Mouse (Mus musculus) limb, embryonic 12.5 days (tissue): ENCODE data around the gene Armcx6. TPM values are rescaled to one million over a fixed set of nuclear protein-coding genes. Genes with fewer than 3 reads are reported as not detected.
A peak's percentile ranks its signal among the peaks of the same experiment; 100 is the strongest.
"Not testable (repeated sequence)": the region's sequence is repeated elsewhere in the genome, so short reads cannot be mapped to it uniquely, and the experiment has no call there.

ENCODE experiments used
- ATAC-seq: fragments of 200-750 bp; cut with Nextera tagmentation; 2 replicates; pipeline ENCODE4 v1.8.0; 2017; ENCODE audit warnings: low read depth, moderate TSS enrichment; ENCODE audit not compliant: insufficient number of reproducible peaks, insufficient read depth, low FRiP score, low TSS enrichment
- H3K27ac ChIP-seq: fragments of 300-500 bp; sonication (generic); 2 replicates; pipeline ENCODE4 v1.5.1; 2016; ENCODE audit warnings: mild to moderate bottlenecking, moderate library complexity
- H3K27me3 ChIP-seq: fragments of 300-500 bp; sonication (generic); 2 replicates; pipeline ENCODE4 v1.6.1; 2016; ENCODE audit warnings: mild to moderate bottlenecking, moderate library complexity
- H3K36me3 ChIP-seq: fragments of 300-500 bp; sonication (generic); 2 replicates; pipeline ENCODE4 v1.6.1; 2016; ENCODE audit warnings: mild to moderate bottlenecking, moderate library complexity
- H3K4me1 ChIP-seq: fragments of 300-500 bp; sonication (generic); replicated peaks from 2 replicates; pipeline ENCODE4 v1.6.1; 2016
- H3K4me2 ChIP-seq: fragments of 300-500 bp; sonication (generic); 2 replicates; pipeline ENCODE4 v1.6.1; 2016; ENCODE audit warnings: mild to moderate bottlenecking, moderate library complexity
- H3K4me3 ChIP-seq: fragments of 300-500 bp; sonication (generic); replicated peaks from 2 replicates; pipeline ENCODE4 v1.5.1; 2016; ENCODE audit warnings: mild to moderate bottlenecking
- H3K9ac ChIP-seq: fragments of 300-500 bp; sonication (generic); replicated peaks from 2 replicates; pipeline ENCODE4 v1.6.1; 2016; ENCODE audit warnings: mild to moderate bottlenecking, moderate library complexity
- H3K9me3 ChIP-seq: fragments of 300-500 bp; sonication (generic); 2 replicates; pipeline ENCODE4 v1.6.1; 2016; ENCODE audit warnings: mild to moderate bottlenecking, moderate library complexity
- WGBS: fragments of 180-500 bp; shearing (Covaris S2); methylation state at CpG from one replicate; pipeline ENCODE4 v1.1.7; 2016; 5-methylcytosine and 5-hydroxymethylcytosine counted together
- polyA plus RNA-seq: library from polyadenylated mRNA; unstranded; fragments of >200 nt; fragmentation: Nextera tagmentation; extraction: Ambion mirVana; gene quantifications from 2 replicates; pipeline ENCODE4 v1.2.1, GENCODE M21; 2016

Armcx6 gene
- 31.0 and 35.9 TPM in 2 replicates for polyA plus RNA-seq

DNA sequence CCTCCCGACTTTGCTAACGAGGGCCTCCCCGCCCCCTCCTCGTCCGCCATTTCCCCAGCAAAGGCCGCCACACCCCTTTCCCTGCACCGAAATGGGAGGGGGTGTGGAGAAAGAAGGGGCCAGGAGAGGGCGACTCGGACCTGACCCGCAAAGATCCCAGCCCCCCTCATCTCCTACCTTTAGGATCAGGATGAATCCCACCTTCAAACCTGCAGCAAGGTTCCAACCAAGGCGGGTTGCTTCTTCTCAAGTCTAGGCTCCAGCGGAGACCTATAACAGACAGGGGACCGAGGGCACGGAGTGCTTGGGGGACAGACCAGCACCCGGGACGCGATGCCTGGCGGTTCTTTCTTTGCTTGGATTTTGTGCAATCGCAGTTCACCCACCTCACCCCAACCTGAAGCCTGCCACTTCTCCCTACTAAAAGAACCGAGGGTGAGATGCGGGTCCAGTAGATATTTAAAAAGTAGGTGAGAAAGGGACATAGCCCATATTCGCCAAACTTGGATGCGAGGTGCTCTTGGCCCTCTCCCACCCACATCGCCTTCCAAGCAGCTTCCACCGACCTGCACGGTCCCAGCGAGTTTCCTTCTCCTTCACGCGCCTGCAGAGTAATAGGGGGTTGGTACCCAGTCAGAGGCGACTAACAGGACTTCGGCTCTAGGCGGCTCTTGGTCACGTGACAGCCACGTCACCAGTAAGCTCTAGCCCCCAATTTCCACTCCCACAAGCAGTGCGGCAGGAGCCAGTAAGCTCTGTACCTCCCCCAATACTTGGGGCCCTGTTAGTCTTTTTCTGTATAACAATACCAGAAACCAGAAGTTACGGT is at the start of gene Armcx6:
Gene Armcx6, minus strand, starts transcription at position 654 of the 829 bp plus-strand sequence.
- no peaks in the 10 kb centered on the region for H3K9me3 ChIP-seq
- H3K27ac ChIP-seq, result peak within 1 kb of the TSS; percentile 91
- H3K4me2 ChIP-seq, result peak within 1 kb of the TSS; percentile 56
- peak within 1 kb of the TSS; percentile 60 for H3K9ac ChIP-seq
- peaks cover 48% of the 10 kb centered on the region for H3K27me3 ChIP-seq
- peak; percentile 92 for ATAC-seq
- no peaks in the 10 kb centered on the region for H3K36me3 ChIP-seq
- peak within 1 kb of the TSS; percentile 51 for H3K4me3 ChIP-seq
- WGBS, result 15% methylated on average over 36 of the region's 36 CpGs
- 0 out of 2 replicates have a peak, but pooled peaks cover 8% of the 10 kb centered on the region for H3K4me1 ChIP-seq

DNA sequence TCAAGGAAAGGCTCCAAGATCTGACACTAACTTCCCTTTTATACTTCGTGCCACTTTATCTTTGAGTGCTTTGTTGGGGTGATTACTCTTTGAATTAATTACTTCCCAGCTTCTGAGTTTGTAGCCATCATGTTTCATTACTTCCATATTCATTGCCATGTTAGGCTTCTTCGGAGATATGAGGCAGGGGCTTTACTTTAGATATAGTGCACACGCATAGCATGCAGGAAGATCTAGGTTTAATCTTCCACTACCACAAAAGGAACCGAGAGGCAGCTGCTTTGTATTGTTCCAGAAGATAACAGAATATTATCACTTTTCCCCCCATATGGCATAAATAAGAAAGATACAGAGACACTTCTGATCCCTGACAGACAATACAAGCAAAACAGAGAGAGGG is 36.5 kb upstream of the Armcx6 start:
- no peak for ATAC-seq
- H3K36me3 ChIP-seq, result no peaks in the 10 kb centered on the region
- H3K4me2 ChIP-seq, result no peak overlapping the region
- no peak overlapping the region for H3K27ac ChIP-seq
- H3K4me3 ChIP-seq, result no peak overlapping the region
- peaks cover 14% of the 10 kb centered on the region for H3K27me3 ChIP-seq
- no peaks in the 10 kb centered on the region for H3K4me1 ChIP-seq
- no peaks in the 10 kb centered on the region for H3K9me3 ChIP-seq
- WGBS, result 76% methylated on average over 4 of the region's 4 CpGs
- H3K9ac ChIP-seq, result no peak overlapping the region

DNA sequence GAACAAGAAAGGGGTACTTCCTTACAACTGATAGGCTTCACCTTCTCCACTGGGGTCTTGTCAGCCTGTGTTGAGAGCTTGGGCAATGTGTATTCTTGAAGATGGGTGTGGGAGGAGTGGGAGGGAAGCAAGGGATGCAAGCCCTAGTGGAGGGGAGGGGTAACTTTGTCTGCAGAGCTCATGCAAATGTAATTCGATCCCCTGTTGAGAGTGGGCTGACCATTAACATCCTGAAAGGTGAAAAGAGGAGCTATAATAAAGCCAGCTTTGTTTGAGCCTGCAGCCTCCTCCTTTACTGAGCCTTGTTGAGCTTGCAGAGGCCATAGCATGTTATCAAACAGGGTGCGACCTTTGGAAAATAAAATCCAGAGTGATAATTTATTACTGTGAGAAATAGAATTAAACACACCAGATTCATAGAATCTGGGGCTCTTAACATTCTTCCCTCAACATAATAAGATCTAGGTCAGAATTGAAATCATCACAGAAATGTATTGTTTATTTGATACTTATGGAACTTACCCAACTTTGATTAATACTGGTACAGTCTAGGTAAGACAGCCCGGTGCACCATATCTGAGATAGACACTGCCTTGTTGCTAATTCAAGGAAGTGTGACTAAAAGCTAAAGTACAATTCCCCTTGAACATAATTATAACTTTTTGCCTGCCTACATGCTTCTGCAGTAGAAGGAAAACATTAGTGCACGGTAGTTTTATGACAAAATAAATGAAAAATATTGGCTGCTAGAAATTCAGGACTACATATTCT is 12.4 kb upstream of the Armcx6 start:
- H3K27me3 ChIP-seq, H3K4me2 ChIP-seq, H3K4me3 ChIP-seq, H3K9ac ChIP-seq, H3K9me3 ChIP-seq, H3K27ac ChIP-seq, ATAC-seq, H3K36me3 ChIP-seq, H3K4me1 ChIP-seq: not testable (repeated sequence)
- WGBS, result 46% methylated on average over 3 of the region's 4 CpGs

DNA sequence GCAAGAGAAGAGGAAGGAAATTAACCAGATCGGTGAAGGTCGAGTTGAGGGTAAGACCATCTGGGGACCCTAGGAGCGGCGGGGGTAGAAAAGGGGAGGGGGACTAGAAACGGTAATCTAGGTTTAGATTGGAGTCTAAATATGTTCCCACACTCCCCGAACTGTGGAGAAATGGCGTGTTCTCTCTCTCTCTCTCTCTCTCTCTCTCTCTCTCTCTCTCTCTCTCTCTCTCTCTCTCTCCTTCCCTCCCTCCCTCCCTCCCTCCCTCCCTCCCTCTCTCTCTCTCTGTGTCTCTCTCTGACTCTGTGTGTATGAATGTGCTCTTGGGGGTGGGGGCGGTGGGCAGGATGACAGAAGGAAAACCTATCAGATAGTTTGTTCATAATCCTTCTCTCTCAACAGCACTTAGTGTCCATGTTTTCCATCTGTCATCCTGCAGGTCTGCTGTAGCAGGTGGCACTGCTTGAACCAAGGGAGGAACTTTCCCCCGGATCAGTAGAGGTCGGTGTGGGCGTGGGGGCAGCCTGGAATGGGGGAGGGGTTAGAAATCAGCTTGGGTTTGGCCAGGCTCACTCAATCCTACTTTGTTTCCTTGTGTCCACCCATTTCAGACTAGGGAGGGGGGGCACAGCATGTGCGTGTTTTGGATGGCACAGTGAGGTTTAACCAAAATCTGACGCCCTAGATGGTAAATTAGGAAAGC is 6.2 kb upstream of the Armcx6 start:
- peaks cover 20% of the 10 kb centered on the region for H3K27me3 ChIP-seq
- no peaks in the 10 kb centered on the region for H3K36me3 ChIP-seq
- no peaks in the 10 kb centered on the region for H3K9me3 ChIP-seq
- no peak overlapping the region for H3K27ac ChIP-seq
- WGBS, result 24% methylated on average over 13 of the region's 13 CpGs
- peak overlapping the region; percentile 54 for H3K4me3 ChIP-seq
- H3K9ac ChIP-seq, result peak overlapping the region; percentile 69
- peak; percentile 42; the same call in 1 of the 2 replicates for ATAC-seq
- H3K4me1 ChIP-seq, result peaks cover 10% of the 10 kb centered on the region
- peak overlapping the region; percentile 54 for H3K4me2 ChIP-seq

- no peaks in the 10 kb centered on the region for H3K9me3 ChIP-seq
- peak within 1 kb of the TSS; percentile 57 for H3K27ac ChIP-seq
- H3K27me3 ChIP-seq, result peaks cover 23% of the 10 kb centered on the region
- H3K4me1 ChIP-seq, result peaks cover 15% of the 10 kb centered on the region
- peak within 1 kb of the TSS; percentile 54 for H3K4me2 ChIP-seq
- 20% methylated on average over 46 of the region's 46 CpGs for WGBS
- H3K4me3 ChIP-seq, result peak within 1 kb of the TSS; percentile 54
- ATAC-seq, result peak; percentile 81
- H3K36me3 ChIP-seq, result no peaks in the 10 kb centered on the region
- peak within 1 kb of the TSS; percentile 69 for H3K9ac ChIP-seq
Measured at GRCm38 (mm10) chrX:134756434-134757292, 5.4 kb upstream of the Armcx6 start, which contains the start of gene Armcx3. Armcx3 (plus strand) TSS chrX:134756595.

GRCm38 (mm10) chrX:134752584-134752983 is 1.4 kb upstream of the Armcx6 start:
- H3K9ac ChIP-seq, result no peak overlapping the region
- no peak overlapping the region for H3K4me3 ChIP-seq
- H3K36me3 ChIP-seq, result no peaks in the 10 kb centered on the region
- peaks cover 40% of the 10 kb centered on the region for H3K27me3 ChIP-seq
- no peaks in the 10 kb centered on the region for H3K9me3 ChIP-seq
- no peak overlapping the region for H3K27ac ChIP-seq
- peaks cover 9% of the 10 kb centered on the region; the same call in 1 of the 2 replicates for H3K4me1 ChIP-seq
- 26% methylated on average over 4 of the region's 4 CpGs for WGBS
- H3K4me2 ChIP-seq, result no peak overlapping the region
- no peak for ATAC-seq

- H3K36me3 ChIP-seq, result no peaks in the 10 kb centered on the region
- no peak overlapping the region for H3K27ac ChIP-seq
- no peak overlapping the region for H3K4me2 ChIP-seq
- H3K27me3 ChIP-seq, result peaks cover 39% of the 10 kb centered on the region
- no peak for ATAC-seq
- H3K4me3 ChIP-seq, result no peak overlapping the region
- no peaks in the 10 kb centered on the region for H3K9me3 ChIP-seq
- no peak overlapping the region for H3K9ac ChIP-seq
- H3K4me1 ChIP-seq, result 0 out of 2 replicates have a peak, but pooled peaks cover 8% of the 10 kb centered on the region
- WGBS, result 58% methylated on average over 2 of the region's 2 CpGs
Measured at GRCm38 (mm10) chrX:134751910-134752309, 693 bp upstream of the Armcx6 start.

DNA sequence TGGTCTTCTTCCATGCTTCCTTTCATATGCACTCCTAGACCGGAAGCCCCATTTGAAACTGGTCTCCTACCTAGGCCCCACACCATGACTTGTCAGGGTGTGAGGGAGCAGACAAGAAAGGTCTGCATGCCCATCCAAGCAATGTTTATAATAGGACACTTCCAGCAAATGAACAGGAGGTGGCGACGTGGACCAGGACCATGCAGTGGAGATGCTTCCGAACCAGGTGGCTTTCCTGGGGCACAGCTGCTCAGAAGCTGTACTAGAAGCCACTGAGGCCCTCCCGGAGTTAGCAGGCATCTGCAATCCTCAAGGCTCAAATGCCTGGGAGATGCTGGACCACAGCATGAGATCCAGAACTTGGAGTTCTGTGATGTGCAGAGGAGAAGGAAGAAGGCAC is 4.8 kb downstream of the Armcx6 start:
- ATAC-seq, result no peak
- peaks cover 47% of the 10 kb centered on the region for H3K27me3 ChIP-seq
- WGBS, result 26% methylated on average over 5 of the region's 5 CpGs

DNA sequence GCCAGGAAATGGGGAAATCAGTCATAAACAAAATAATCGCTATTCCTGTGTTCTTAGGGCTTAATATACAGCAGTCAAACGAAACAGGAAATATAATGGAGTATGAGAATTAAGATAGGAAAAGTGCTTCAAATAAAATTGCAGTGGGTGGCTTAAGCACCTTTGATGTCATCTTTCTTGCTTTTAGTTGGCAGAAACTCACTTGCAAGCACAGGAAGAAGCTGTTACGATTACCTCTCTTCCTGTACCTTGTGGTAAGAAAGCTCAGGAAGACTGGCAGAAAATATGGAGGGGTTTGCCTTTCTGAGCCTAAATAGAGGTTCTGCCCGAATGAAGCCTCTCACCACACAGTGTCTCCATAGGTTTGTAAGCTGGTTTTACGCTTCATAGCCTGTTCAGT is 9.4 kb downstream of the Armcx6 start:
- Histone ChIP-seq H3K27me3 (peaks cover 32% of the 10 kb centered on the region), H3K27ac (no peak overlapping the region), H3K4me1 (no peaks in the 10 kb centered on the region), H3K36me3 (no peaks in the 10 kb centered on the region), H3K9me3 (no peaks in the 10 kb centered on the region), H3K4me2 (no peak overlapping the region), H3K9ac (no peak overlapping the region), H3K4me3 (no peak overlapping the region)
- ATAC-seq, result no peak
- WGBS, result 75% methylated on average over 5 of the region's 5 CpGs

More for the DNA sequence above, 4.8 kb downstream of the Armcx6 start:
- Histone ChIP-seq H3K4me2 (no peak overlapping the region), H3K27ac (no peak overlapping the region), H3K9me3 (no peaks in the 10 kb centered on the region), H3K4me1 (no peaks in the 10 kb centered on the region), H3K4me3 (no peak overlapping the region), H3K36me3 (no peaks in the 10 kb centered on the region), H3K9ac (no peak overlapping the region)

GRCm38 (mm10) chrX:134739160-134739559 is 12.1 kb downstream of the Armcx6 start:
- Histone ChIP-seq H3K27me3 (peaks cover 33% of the 10 kb centered on the region), H3K27ac (no peak overlapping the region), H3K4me1 (no peaks in the 10 kb centered on the region), H3K36me3 (no peaks in the 10 kb centered on the region), H3K4me3 (no peak overlapping the region), H3K9me3 (no peaks in the 10 kb centered on the region), H3K9ac (no peak overlapping the region), H3K4me2 (no peak overlapping the region)
- ATAC-seq, result no peak
- WGBS, result 73% methylated on average over 4 of the region's 4 CpGs
